Mouse (Mus musculus) limb, embryonic 14.5 days (tissue): ENCODE results near the gene Slc4a1ap. TPM values are rescaled to one million over a fixed set of nuclear protein-coding genes. Genes with fewer than 3 reads are reported as not detected.
A peak's percentile ranks its signal among the peaks of the same experiment; 100 is the strongest.

Source experiments
- ATAC-seq: fragments of 200-750 bp; cut with Nextera tagmentation; 2 replicates; pipeline ENCODE4 v1.8.0; 2017; ENCODE audit warnings: low read depth, moderate number of reproducible peaks, moderate TSS enrichment; ENCODE audit not compliant: low FRiP score
- DNase-seq: peaks from one replicate; pipeline ENCODE4 v3.0.0-alpha.2; 2015; ENCODE audit warnings: low spot score
- H3K27ac ChIP-seq: fragments of 300-500 bp; sonication (generic); replicated peaks from 2 replicates; pipeline ENCODE4 v1.5.1; 2014; ENCODE audit warnings: low read depth, mild to moderate bottlenecking, low read length, moderate library complexity, mixed read lengths
- H3K27me3 ChIP-seq: fragments of 300-500 bp; sonication (generic); 2 replicates; pipeline ENCODE4 v1.6.1; 2014; ENCODE audit warnings: low read length, mixed read lengths; ENCODE audit not compliant: control insufficient read depth, insufficient read depth
- H3K36me3 ChIP-seq: fragments of 300-500 bp; sonication (generic); 2 replicates; pipeline ENCODE4 v1.6.1; 2014; ENCODE audit warnings: mild to moderate bottlenecking, low read length, moderate library complexity, mixed read lengths; ENCODE audit not compliant: control insufficient read depth, insufficient read depth
- H3K4me1 ChIP-seq: fragments of 300-500 bp; sonication (generic); 2 replicates; pipeline ENCODE4 v1.6.1; 2014; ENCODE audit warnings: antibody characterized with exemption, low read length, mixed read lengths; ENCODE audit not compliant: control insufficient read depth, insufficient read depth
- H3K4me2 ChIP-seq: fragments of 300-500 bp; sonication (generic); replicated peaks from 2 replicates; pipeline ENCODE4 v1.6.1; 2014; ENCODE audit warnings: low read depth, mild to moderate bottlenecking, low read length, moderate library complexity; ENCODE audit not compliant: severe bottlenecking
- H3K4me3 ChIP-seq: fragments of 300-500 bp; sonication (generic); replicated peaks from 2 replicates; pipeline ENCODE4 v1.5.1; 2014; ENCODE audit warnings: low read length
- H3K9ac ChIP-seq: fragments of 300-500 bp; sonication (generic); 2 replicates; pipeline ENCODE4 v1.6.1; 2014; ENCODE audit warnings: mild to moderate bottlenecking, low read depth, low read length, moderate library complexity; ENCODE audit not compliant: severe bottlenecking
- H3K9me3 ChIP-seq: fragments of 300-500 bp; sonication (generic); 2 replicates; pipeline ENCODE4 v1.6.1; 2016; ENCODE audit warnings: low read length; ENCODE audit not compliant: control insufficient read depth
- POLR2A ChIP-seq: fragments of 200-500 bp; IDR thresholded peaks from 2 replicates; pipeline ENCODE4 v1.8.0; 2012; ENCODE audit warnings: inconsistent platforms, mild to moderate bottlenecking, moderate library complexity, borderline replicate concordance; ENCODE audit not compliant: insufficient read depth, insufficient read length; ENCODE audit errors: extremely low read depth
- WGBS: fragments of 180-500 bp; shearing (Covaris S2); extraction: QIAGEN DNeasy Blood & Tissue Kit; methylation state at CpG from one replicate; pipeline ENCODE4 v1.1.7; 2014; 5-methylcytosine and 5-hydroxymethylcytosine counted together
- polyA plus RNA-seq, 2 experiments: library from polyadenylated mRNA; depleted of rRNA in 1 of 2; stranded (reverse) in 1 of 2; unstranded in 1 of 2; fragments of >200 nt; fragmentation: Nextera tagmentation in 1 of 2; extraction: Ambion mirVana in 1 of 2; gene quantifications; 2 replicates each; pipeline versions ENCODE4 v1.2.1 to v1.2.3; 2012 to 2014

Slc4a1ap gene
- polyA plus RNA-seq, 2 experiments, result 19.5 to 23.9 TPM

- Histone ChIP-seq H3K27me3 (no peaks in the 10 kb centered on the region), H3K9me3 (no peaks in the 10 kb centered on the region), H3K9ac (no peak overlapping the region), H3K4me1 (0 out of 2 replicates have a peak, but pooled peaks cover 3% of the 10 kb centered on the region), H3K27ac (no peak overlapping the region), H3K4me3 (no peak overlapping the region), H3K4me2 (no peak overlapping the region), H3K36me3 (peaks cover 59% of the 10 kb centered on the region)
- WGBS, result 91% methylated on average over 2 of the region's 2 CpGs
- TF ChIP-seq POLR2A, result no peak
- DNase-seq (no peak), ATAC-seq (no peak)
Observed at GRCm38 (mm10) chr5:31560352-31560751, 33.6 kb downstream of the Slc4a1ap start.

- no peak overlapping the region for H3K4me3 ChIP-seq
- H3K4me1 ChIP-seq, result 0 out of 2 replicates have a peak, but pooled peaks cover 3% of the 10 kb centered on the region
- no peak overlapping the region for H3K9ac ChIP-seq
- no peak for ATAC-seq
- no peaks in the 10 kb centered on the region for H3K27me3 ChIP-seq
- WGBS, result 83% methylated on average over 7 of the region's 7 CpGs
- DNase-seq, result peak; percentile 18
- H3K27ac ChIP-seq, result no peak overlapping the region
- no peak overlapping the region for H3K4me2 ChIP-seq
- H3K9me3 ChIP-seq, result no peaks in the 10 kb centered on the region
- no peak for TF ChIP-seq POLR2A
- H3K36me3 ChIP-seq, result peaks cover 47% of the 10 kb centered on the region
Observed at GRCm38 (mm10) chr5:31562036-31562666, 35.4 kb downstream of the Slc4a1ap start.

GRCm38 (mm10) chr5:31563496-31563895 is 36.7 kb downstream of the Slc4a1ap start:
- Histone ChIP-seq H3K9me3 (no peaks in the 10 kb centered on the region), H3K4me3 (no peak overlapping the region), H3K36me3 (peaks cover 38% of the 10 kb centered on the region), H3K4me2 (0 out of 2 replicates have a peak overlapping the region, but pooled peaks have one; percentile 10), H3K4me1 (0 out of 2 replicates have a peak, but pooled peaks cover 3% of the 10 kb centered on the region), H3K27me3 (no peaks in the 10 kb centered on the region), H3K27ac (no peak overlapping the region), H3K9ac (0 out of 2 replicates have a peak overlapping the region, but pooled peaks have one; percentile 5)
- TF ChIP-seq POLR2A, result no peak
- DNase-seq (peak; percentile 89), ATAC-seq (0 out of 2 replicates have a peak, but pooled peaks have one; percentile 41)
- 9% methylated on average over 6 of the region's 6 CpGs for WGBS

GRCm38 (mm10) chr5:31563905-31564304 is 37.1 kb downstream of the Slc4a1ap start:
- TF ChIP-seq POLR2A, result no peak
- DNase-seq (no peak), ATAC-seq (0 out of 2 replicates have a peak, but pooled peaks have one; percentile 9)
- Histone ChIP-seq H3K9me3 (no peaks in the 10 kb centered on the region), H3K4me2 (0 out of 2 replicates have a peak overlapping the region, but pooled peaks have one; percentile 10), H3K9ac (0 out of 2 replicates have a peak overlapping the region, but pooled peaks have one; percentile 5), H3K27ac (0 out of 2 replicates have a peak overlapping the region, but pooled peaks have one; percentile 33), H3K4me1 (0 out of 2 replicates have a peak, but pooled peaks cover 3% of the 10 kb centered on the region), H3K27me3 (no peaks in the 10 kb centered on the region), H3K36me3 (peaks cover 34% of the 10 kb centered on the region), H3K4me3 (no peak overlapping the region)
- WGBS, result 35% methylated on average over 7 of the region's 7 CpGs

GRCm38 (mm10) chr5:31564976-31565375 is 38.2 kb downstream of the Slc4a1ap start:
- Histone ChIP-seq H3K9ac (no peak overlapping the region), H3K4me1 (0 out of 2 replicates have a peak, but pooled peaks cover 3% of the 10 kb centered on the region), H3K9me3 (no peaks in the 10 kb centered on the region), H3K27ac (no peak overlapping the region), H3K36me3 (peaks cover 25% of the 10 kb centered on the region), H3K4me2 (no peak overlapping the region), H3K27me3 (no peaks in the 10 kb centered on the region), H3K4me3 (no peak overlapping the region)
- WGBS, result 83% methylated on average over 4 of the region's 4 CpGs
- DNase-seq (no peak), ATAC-seq (no peak)
- TF ChIP-seq POLR2A, result no peak
